Mouse (Mus musculus): Measurements from ENCODE around the gene 1110002E22Rik.

- TF ChIP-seq POLR2A (IDR thresholded peaks at IDR 0.05; ENCODE audit: borderline replicate concordance, low read depth, low read length) (no peak), CTCF (IDR thresholded peaks at IDR 0.05; ENCODE audit: low read depth, low read length) (no peak)
Measured at GRCm38 (mm10) chr3:138040938-138041337, 23.9 kb upstream of the 1110002E22Rik start.
